Mouse (Mus musculus) limb, embryonic 11.5 days (tissue): ENCODE measurements at regions not wholly inside any gene's neighbourhood (a gene's known extent, or its start where the extent isn't known, plus 50 kb on each side); places are given as distances from the start of the nearest gene placed in this dataset.

Experiments
- ATAC-seq: fragments of 200-750 bp; cut with Nextera tagmentation; 2 replicates; pipeline ENCODE4 v1.8.0; 2017; ENCODE audit warnings: low read depth; ENCODE audit not compliant: insufficient number of reproducible peaks, low FRiP score, low TSS enrichment
- DNase-seq: peaks from one replicate; pipeline ENCODE4 v3.0.0-alpha.2; 2015; ENCODE audit warnings: low spot score
- H3K27ac ChIP-seq: fragments of 300-500 bp; sonication (generic); replicated peaks from 2 replicates; pipeline ENCODE4 v1.5.1; 2014; ENCODE audit warnings: low read depth, mild to moderate bottlenecking, low read length
- H3K27me3 ChIP-seq: fragments of 300-500 bp; sonication (generic); 2 replicates; pipeline ENCODE4 v1.6.1; 2014; ENCODE audit warnings: mild to moderate bottlenecking, low read length, mixed read lengths; ENCODE audit not compliant: control insufficient read depth, insufficient read depth
- H3K36me3 ChIP-seq: fragments of 300-500 bp; sonication (generic); 2 replicates; pipeline ENCODE4 v1.6.1; 2014; ENCODE audit warnings: mild to moderate bottlenecking, low read length, moderate library complexity, mixed read lengths; ENCODE audit not compliant: control insufficient read depth, insufficient read depth
- H3K4me1 ChIP-seq: fragments of 300-500 bp; sonication (generic); 2 replicates; pipeline ENCODE4 v1.6.1; 2014; ENCODE audit warnings: low read length, mixed read lengths; ENCODE audit not compliant: control insufficient read depth, insufficient read depth
- H3K4me2 ChIP-seq: fragments of 300-500 bp; sonication (generic); 2 replicates; pipeline ENCODE4 v1.6.1; 2014; ENCODE audit warnings: low read depth, mild to moderate bottlenecking, moderate library complexity; ENCODE audit not compliant: severe bottlenecking
- H3K4me3 ChIP-seq: fragments of 300-500 bp; sonication (generic); 2 replicates; pipeline ENCODE4 v1.5.1; 2014; ENCODE audit warnings: low read depth, low read length
- H3K9ac ChIP-seq: fragments of 300-500 bp; sonication (generic); 2 replicates; pipeline ENCODE4 v1.6.1; 2014; ENCODE audit warnings: mild to moderate bottlenecking, low read length
- H3K9me3 ChIP-seq: fragments of 300-500 bp; sonication (generic); 2 replicates; pipeline ENCODE4 v1.6.1; 2016; ENCODE audit warnings: low read length; ENCODE audit not compliant: control insufficient read depth
- WGBS: fragments of 180-500 bp; shearing (Covaris S2); extraction: QIAGEN DNeasy Blood & Tissue Kit; methylation state at CpG from one replicate; pipeline ENCODE4 v1.1.7; 2014; 5-methylcytosine and 5-hydroxymethylcytosine counted together

- WGBS: 89% methylated on average over 6 of the region's 6 CpGs
- Histone ChIP-seq H3K4me1 (no peaks in the 10 kb centered on the region), H3K27me3 (no peaks in the 10 kb centered on the region), H3K9me3 (no peaks in the 10 kb centered on the region), H3K4me3 (no peak overlapping the region), H3K36me3 (no peaks in the 10 kb centered on the region), H3K4me2 (no peak overlapping the region), H3K9ac (no peak overlapping the region), H3K27ac (no peak overlapping the region)
- ATAC-seq: no peak
- DNase-seq: no peak
These were observed 279.4 kb downstream of the Mctp2 start for GRCm38 (mm10) chr7:72027006-72027405.

- Histone ChIP-seq H3K27me3 (no peaks in the 10 kb centered on the region), H3K36me3 (no peaks in the 10 kb centered on the region), H3K4me2 (no peak overlapping the region), H3K4me1 (no peaks in the 10 kb centered on the region), H3K4me3 (no peak overlapping the region), H3K9ac (no peak overlapping the region), H3K9me3 (no peaks in the 10 kb centered on the region), H3K27ac (no peak overlapping the region)
- 86% methylated on average over 11 of the region's 11 CpGs for WGBS
- DNase-seq (no peak), ATAC-seq (no peak)
These were observed 297.3 kb downstream of the Mctp2 start for GRCm38 (mm10) chr7:72009115-72009514.

GRCm38 (mm10) chr7:72004311-72004710 lies 302.1 kb downstream of the Mctp2 start:
- no peaks in the 10 kb centered on the region for H3K36me3 ChIP-seq
- H3K27me3 ChIP-seq: no peaks in the 10 kb centered on the region
- H3K4me1 ChIP-seq: no peaks in the 10 kb centered on the region
- no peak overlapping the region for H3K9ac ChIP-seq
- no peak overlapping the region for H3K27ac ChIP-seq
- no peak overlapping the region for H3K4me3 ChIP-seq
- DNase-seq: no peak
- no peaks in the 10 kb centered on the region for H3K9me3 ChIP-seq
- no peak for ATAC-seq
- no peak overlapping the region for H3K4me2 ChIP-seq
- 86% methylated on average over 3 of the region's 3 CpGs for WGBS

GRCm38 (mm10) chr7:71992526-71992925 lies 313.9 kb downstream of the Mctp2 start:
- WGBS: 74% methylated on average over 3 of the region's 3 CpGs
- no peaks in the 10 kb centered on the region for H3K4me1 ChIP-seq
- DNase-seq (no peak), ATAC-seq (no peak)
- H3K27me3 ChIP-seq: no peaks in the 10 kb centered on the region
- no peak overlapping the region for H3K27ac ChIP-seq
- H3K4me3 ChIP-seq: no peak overlapping the region
- no peak overlapping the region for H3K9ac ChIP-seq
- no peak overlapping the region for H3K4me2 ChIP-seq
- H3K9me3 ChIP-seq: no peaks in the 10 kb centered on the region
- no peaks in the 10 kb centered on the region for H3K36me3 ChIP-seq

- WGBS: 79% methylated on average over 3 of the region's 3 CpGs
- H3K4me3 ChIP-seq: no peak overlapping the region
- H3K4me2 ChIP-seq: no peak overlapping the region
- no peaks in the 10 kb centered on the region for H3K9me3 ChIP-seq
- H3K4me1 ChIP-seq: no peaks in the 10 kb centered on the region
- ATAC-seq (no peak), DNase-seq (no peak)
- no peak overlapping the region for H3K27ac ChIP-seq
- no peaks in the 10 kb centered on the region for H3K36me3 ChIP-seq
- no peaks in the 10 kb centered on the region for H3K27me3 ChIP-seq
- H3K9ac ChIP-seq: no peak overlapping the region
These were observed 314.6 kb downstream of the Mctp2 start for GRCm38 (mm10) chr7:71991835-71992234.

- no peak for ATAC-seq
- Histone ChIP-seq H3K9ac (no peak overlapping the region), H3K4me1 (no peaks in the 10 kb centered on the region), H3K4me2 (no peak overlapping the region), H3K4me3 (no peak overlapping the region), H3K27ac (no peak overlapping the region), H3K9me3 (no peaks in the 10 kb centered on the region), H3K36me3 (no peaks in the 10 kb centered on the region), H3K27me3 (no peaks in the 10 kb centered on the region)
- no peak for DNase-seq
- WGBS: 88% methylated on average over 4 of the region's 4 CpGs
These were observed 315.2 kb downstream of the Mctp2 start for GRCm38 (mm10) chr7:71991206-71991605.

- Histone ChIP-seq H3K4me1 (no peaks in the 10 kb centered on the region), H3K27ac (no peak overlapping the region), H3K9ac (no peak overlapping the region), H3K4me2 (no peak overlapping the region), H3K4me3 (no peak overlapping the region), H3K36me3 (no peaks in the 10 kb centered on the region), H3K9me3 (no peaks in the 10 kb centered on the region), H3K27me3 (no peaks in the 10 kb centered on the region)
- ATAC-seq: no peak
- no peak for DNase-seq
- WGBS: 79% methylated on average over 4 of the region's 4 CpGs
These were observed 340.4 kb downstream of the Mctp2 start for GRCm38 (mm10) chr7:71966015-71966414.

- Histone ChIP-seq H3K36me3 (no peaks in the 10 kb centered on the region), H3K4me2 (no peak overlapping the region), H3K9ac (no peak overlapping the region), H3K9me3 (no peaks in the 10 kb centered on the region), H3K4me3 (no peak overlapping the region), H3K4me1 (no peaks in the 10 kb centered on the region), H3K27ac (no peak overlapping the region), H3K27me3 (no peaks in the 10 kb centered on the region)
- WGBS: 73% methylated on average over 4 of the region's 4 CpGs
- no peak for ATAC-seq
- DNase-seq: no peak
These were observed 343.0 kb downstream of the Mctp2 start for GRCm38 (mm10) chr7:71963456-71963855.

- 91% methylated on average over 3 of the region's 3 CpGs for WGBS
- H3K27ac ChIP-seq: no peak overlapping the region
- H3K36me3 ChIP-seq: no peaks in the 10 kb centered on the region
- H3K27me3 ChIP-seq: no peaks in the 10 kb centered on the region
- no peak overlapping the region for H3K4me3 ChIP-seq
- H3K4me1 ChIP-seq: no peaks in the 10 kb centered on the region
- no peak overlapping the region for H3K9ac ChIP-seq
- no peak for DNase-seq
- no peaks in the 10 kb centered on the region for H3K9me3 ChIP-seq
- ATAC-seq: no peak
- H3K4me2 ChIP-seq: no peak overlapping the region
These were observed 343.6 kb downstream of the Mctp2 start for GRCm38 (mm10) chr7:71962851-71963250.
